Mouse (Mus musculus): ENCODE measurements at regions not wholly inside any gene's neighbourhood (a gene's known extent, or its start where the extent isn't known, plus 50 kb on each side); places are given as distances from the start of the nearest gene placed in this dataset.
A peak's percentile ranks its signal among the peaks of the same experiment; 100 is the strongest.

DNA sequence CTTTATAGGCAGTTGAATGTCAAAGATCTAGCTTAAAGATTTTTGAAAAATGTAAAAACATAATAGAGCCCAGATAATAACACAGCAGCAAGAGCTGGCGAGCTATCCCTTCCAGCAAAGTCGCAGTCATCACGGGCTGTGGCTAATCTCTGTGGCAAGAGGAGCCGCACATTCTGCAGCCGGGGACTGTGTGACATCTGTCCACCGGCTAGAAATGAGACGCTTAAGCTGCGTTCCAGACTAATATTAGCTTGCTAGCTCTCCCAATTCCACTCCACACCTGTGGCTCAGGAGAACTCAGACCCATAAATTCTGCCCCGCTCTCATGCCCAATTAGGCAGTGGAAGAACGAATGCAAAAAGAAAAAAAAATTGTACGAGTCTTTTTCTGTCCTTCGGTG is 1024.0 kb downstream of the Adgrl2 start:
- no peak for DNase-seq

DNA sequence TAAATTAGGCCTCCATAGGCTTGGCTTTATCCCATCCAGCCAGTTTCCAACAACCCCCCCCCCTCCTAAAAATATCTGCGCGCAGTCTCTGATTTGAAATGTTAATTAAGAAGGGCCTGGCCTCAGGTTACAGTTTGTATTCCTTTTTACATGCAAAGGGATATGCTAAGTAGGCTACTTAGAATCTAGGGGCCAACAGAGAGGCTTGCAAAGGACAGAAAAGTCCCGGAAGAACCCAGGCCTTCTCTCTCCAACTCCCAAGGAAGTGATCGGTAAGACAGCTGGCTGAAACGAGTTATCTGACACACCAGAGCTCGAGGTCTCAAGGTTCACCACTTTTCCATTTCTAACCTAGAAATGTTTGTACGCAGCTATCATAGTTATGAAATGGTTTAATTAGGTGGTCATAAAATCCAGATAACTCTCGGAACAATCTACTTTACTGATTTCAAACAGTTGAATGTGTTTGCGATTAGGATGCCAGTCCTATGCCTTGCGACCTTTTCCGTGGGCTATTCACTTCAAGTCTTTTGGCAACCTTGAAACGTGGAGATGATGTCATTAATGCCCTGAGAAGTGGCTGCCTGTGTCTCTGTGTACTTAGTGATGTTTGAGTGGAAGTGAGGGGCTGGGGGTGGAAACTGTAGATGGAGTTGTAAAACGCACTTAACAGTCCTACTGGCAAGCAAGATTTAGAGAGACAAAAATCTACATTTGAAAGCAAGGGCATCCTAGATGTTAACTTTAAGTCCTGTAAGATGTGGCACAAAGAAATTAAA is 1026.5 kb downstream of the Adgrl2 start:
- no peak for DNase-seq

DNA sequence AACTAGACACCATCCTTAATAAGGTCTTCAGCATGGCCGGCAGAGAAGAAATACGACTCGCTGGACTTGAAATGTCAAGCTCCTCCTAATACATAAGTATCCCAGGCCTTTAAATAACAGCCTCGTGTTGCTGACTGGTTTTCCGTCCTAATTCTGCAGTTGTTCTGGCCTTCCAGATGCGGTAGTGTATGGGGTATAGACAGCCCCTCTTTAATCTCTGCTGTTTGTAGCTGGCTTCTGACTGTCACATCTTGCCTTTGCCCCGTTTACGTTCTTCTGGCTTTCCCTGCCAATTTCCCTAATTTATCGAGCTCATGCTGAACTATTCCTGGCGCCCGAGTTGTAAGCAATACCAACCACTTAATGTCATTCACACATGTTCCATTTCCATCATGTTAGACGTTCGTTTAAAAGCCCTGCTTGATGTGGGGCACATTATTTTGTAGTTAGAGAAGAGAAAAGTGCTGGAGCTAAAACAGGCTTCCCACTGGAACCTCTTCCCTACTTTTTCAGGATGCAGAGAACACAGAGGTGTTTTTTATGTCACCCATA is 1042.2 kb downstream of the Adgrl2 start:
- no peak for DNase-seq

DNA sequence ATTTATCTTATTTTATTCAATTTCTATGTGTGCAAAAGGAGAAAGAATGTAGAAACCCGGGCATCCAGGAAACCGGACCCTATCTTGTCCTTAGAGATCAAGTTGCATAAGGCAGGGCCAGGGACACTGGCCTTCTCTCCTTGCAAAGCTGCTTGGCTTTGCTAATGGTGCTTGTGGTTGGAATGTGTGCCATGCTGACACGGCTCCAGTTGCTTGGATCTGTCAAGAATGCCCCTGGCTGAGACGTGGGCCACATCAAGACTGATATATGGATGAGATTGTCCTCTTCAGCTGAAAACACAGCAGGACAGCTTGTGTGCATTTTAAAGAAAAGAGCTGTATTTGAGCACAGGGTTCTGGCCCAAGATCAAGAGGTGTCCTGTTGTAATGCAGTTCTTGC is 1047.0 kb downstream of the Adgrl2 start:
- no peak for DNase-seq

DNA sequence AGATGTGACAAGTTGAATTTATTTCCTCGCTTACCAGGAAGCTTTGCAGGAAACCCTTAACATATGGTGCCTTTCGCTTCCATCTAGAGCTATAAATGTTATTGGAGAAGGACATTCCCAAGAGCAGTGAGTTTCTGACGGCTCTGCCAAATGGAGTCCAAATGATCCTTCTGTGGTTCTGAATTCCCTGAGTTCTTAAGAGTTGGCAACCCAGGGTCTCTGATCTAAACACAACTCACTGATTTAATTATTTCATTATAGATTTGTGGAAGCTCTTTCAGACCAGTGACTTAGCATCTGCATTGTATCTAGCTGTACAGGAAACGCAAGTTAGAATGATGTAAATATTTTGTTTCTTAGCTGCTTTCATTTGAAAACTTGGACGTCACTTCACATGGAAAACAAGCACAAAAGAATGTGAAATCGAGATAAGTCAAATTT is 1059.5 kb downstream of the Adgrl2 start:
- no peak for DNase-seq

DNA sequence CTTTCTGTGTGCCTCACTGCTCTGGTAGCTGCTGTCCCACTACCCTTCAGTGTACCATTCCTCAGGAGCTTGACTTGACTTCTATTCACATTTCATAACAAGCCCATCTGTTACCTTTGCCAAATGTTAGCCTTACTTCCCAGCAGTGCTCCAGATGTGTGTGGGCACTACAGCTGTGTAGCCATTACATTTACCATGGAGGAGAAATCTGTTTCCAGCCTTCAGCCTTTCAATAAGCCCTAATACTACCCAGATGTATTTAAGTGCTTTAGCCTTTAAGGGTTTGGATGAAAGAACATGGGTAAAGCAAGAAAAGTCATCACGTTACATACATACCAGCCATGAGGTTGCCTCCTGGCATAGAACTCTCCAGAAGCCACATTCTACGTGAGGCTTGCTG is 1068.0 kb downstream of the Ttll7 start:
- DNase-seq: no peak

DNA sequence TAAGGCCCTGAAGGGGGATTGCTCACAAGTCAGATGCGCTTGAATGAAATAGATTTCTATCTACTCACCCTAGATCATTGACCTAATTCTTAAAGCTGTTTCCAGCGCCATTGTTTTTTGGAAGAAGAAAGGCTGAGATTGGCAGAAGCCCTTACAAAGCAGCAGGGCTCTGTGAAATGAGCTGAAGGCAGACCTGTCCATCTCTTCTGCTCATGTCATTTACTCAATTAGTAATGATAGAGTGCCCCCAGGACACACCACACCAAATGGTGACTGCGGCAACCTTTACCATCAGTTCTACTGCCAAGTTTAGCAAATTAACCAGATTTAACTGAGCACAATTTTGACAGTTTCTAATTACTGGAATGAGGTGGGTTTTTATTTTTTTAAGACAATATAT is 1067.5 kb downstream of the Ttll7 start:
- no peak for DNase-seq

DNA sequence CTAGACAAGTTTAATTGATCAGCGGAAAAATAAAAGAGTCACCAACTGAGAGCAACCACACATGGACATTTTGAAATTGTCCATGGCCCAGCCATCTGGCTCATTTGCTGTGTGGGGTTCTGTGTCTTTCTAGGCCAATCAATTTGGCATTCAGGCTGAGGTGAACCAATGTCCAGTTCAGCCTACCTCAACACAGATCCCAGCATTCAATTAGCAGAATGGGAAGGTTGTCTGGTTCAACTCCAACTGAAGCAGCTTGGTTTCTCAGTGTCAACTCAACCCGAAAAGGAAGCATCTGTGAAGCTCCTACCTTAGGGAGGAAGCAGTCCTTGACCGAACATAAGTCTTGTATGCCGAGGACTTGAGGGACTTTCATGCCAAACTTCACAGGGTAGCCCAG is 1067.0 kb downstream of the Ttll7 start:
- DNase-seq: no peak

DNA sequence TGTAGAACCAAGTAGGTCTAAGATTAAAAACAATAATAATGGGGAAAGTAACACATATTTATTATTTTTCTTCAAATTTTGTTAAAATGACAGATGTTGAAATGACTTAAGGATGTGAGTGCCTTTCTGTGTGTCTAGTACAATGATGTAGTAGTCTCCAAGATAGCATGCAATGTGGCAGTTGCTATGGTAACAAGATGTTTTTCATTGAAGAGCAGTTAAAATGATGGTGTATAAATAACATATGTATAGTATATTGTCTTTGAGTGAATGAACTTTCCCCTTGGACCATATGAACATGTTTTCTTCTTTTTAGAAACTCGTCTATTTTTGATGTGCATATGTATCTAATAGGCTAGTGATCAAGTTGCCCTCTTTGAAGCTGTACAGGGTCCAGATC is 1044.6 kb downstream of the Ttll7 start:
- DNase-seq: no peak

DNA sequence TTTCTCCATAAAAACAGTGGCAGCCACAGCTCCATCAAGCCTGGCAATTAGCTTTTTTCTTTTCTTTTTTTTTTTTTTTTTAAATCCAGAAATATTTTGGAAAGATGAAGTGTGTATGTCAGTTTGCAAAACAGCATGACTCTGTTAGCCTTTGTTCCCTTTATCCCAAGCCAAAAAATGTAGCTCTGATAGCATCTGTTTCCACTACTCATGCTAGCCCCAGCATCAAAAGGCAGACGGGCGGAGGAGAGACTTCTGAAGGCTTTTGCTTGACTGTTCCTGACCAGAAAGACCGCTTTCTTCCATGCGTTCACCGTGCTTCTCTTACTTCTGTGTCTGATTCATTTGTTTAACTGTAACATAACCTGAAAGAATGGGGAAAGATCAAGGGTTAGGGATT is 1039.5 kb downstream of the Ttll7 start:
- DNase-seq: no peak

DNA sequence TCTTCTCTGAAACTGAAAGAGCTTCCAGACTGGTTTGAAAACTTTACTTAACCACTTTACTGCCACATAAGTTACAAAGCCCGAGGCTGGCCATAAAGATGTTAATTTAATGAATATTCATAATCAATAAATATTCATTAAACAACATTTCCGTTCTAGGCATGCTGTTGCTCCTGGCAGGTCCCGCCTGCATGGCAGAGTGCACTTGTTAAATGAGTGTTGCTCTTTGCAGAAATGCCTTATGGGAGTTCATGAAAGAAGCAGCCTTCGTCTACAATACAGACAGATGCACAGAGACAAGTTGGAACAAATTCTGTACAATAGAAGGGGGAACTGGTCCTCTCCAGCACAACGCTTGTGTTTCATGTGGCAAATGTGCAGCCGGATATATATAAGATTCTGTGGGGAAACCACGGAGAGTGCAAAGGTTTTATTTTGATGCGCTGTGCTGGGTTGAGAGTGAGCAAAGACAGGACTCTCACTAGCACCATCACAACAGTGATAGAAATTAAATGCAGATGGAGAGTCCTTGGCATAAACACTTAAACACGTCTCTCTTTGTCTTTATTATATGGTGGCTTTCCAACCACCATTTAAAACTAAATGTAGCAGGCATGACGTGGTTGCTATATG is 1034.2 kb downstream of the Ttll7 start:
- DNase-seq: no peak

DNA sequence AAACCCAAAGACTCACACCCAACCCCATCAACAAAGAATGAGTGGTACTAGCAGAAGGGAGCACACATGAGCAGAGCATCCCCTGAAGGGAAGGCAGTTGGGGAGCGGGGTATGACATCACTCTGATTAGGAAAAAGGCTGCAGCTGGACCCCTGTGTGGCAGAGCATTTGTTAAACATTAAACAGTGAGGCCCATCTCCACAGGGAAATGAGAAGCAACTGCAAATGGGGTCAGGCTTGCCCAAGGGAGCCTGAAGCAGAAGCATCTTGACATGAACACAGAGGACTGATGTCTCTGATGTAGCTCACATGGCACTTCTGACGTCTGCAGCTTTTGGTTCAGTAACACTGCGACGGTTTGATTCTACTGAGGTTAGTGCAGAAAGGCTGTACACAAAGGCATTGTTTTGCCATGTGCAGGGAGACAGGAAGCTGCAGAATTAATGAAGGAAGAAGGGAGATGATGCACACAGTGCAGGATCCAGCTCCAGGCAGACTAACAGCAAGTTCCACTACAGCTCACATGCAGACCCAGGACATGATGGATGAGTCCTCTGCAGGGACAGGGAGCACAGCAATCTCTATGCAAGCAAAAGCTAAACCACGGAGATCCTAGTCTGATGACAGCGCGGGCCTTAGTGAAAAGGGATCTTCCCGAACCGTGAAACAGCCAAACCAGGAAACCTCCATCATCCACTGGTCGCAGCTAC is 1030.9 kb downstream of the Ttll7 start:
- DNase-seq: no peak

DNA sequence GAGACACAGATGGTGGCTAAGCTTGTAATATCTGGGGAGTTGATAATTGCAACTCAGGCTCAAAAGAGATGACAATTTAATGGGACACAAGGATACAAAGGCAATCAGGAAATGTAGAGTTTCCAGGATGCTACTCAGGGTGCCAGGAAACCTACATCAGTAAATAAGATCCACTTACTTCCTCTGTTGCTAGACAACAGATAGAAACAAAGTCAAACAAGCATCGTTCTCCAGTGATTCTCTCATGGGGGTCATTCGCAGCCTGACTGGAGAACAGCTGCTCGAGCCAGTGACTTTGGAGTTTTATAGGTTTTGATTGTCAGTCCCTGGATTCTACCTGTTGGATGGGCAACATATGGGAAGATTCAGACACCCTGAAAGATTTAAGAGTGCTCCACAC is 1026.5 kb downstream of the Ttll7 start:
- no peak for DNase-seq

DNA sequence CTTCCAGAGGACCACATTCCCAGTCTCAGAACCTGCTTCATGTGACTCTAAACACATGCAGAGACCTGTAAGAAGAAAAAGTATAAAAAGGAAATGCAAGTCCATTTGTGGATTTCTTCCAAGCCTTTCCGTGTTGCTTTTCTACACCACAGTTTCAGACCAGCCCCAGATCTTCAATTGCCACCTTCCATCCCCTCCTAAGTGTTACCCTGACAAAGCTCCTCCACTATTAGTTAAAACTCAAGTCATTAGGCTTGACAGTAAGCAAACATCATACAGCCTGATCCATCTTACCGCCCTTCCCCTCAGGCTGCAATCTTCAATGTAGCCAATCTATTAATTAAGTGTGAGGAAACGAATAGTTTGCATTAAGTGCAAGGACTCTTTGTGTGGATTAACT is 1016.1 kb downstream of the Ttll7 start:
- no peak for DNase-seq

DNA sequence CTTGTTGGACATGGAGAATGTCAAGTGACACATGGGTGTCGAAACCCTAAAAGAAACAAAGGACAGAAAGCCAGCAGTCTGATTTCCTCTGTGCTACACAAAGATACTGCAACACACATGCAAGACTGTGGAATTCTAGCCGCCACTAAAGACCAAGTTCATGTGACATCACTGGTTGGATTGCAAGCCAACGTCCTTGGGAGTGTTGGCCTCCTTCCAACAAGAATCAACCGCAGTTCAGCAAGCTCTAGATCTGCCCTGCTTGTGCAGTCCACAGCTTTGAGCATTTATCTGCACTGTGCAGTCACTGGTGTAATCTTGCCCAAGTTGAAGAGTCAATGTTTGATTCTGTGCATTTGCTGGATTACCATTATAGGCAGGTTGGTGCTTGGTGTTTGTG is 1001.2 kb downstream of the Ttll7 start:
- peak; percentile 40 for DNase-seq

DNA sequence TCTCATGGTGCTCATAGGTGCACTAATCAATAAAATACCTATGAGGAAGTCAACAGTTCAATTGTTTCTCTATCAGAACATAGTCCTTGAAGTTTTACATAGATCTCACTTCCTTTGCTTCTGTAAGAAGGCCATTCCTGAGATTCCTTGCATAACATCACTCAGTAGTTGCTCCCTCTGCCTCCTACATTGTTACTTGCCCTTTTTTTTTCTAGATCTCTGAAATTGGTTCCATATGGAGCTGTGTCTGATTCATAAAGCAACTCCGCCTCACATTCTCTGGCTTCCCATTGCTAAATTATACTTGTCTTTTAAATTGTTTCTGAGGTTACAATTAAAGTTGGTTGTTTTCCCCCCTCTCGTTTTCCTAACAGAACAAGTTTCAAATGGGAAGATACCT is 1000.7 kb downstream of the Ttll7 start:
- DNase-seq: no peak

DNA sequence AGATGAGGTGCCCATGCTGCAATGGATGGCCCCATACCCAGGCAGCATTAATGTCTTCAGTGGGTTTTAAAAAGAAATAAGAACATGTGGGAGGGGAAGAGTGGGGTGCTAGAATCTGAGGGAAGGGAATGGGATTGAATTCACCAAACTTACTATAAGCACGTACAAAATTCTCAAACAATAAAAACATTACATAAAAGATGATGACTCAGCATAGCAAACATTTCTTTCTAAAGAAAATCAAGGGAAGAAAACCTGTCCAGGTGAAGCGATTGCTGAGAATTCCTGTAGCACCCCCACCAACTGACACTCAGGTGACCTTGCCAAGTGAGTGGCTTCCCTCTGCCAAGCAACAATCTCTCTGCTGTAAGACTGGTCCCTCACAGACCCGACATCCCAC is 989.2 kb downstream of the Ttll7 start:
- DNase-seq: no peak

DNA sequence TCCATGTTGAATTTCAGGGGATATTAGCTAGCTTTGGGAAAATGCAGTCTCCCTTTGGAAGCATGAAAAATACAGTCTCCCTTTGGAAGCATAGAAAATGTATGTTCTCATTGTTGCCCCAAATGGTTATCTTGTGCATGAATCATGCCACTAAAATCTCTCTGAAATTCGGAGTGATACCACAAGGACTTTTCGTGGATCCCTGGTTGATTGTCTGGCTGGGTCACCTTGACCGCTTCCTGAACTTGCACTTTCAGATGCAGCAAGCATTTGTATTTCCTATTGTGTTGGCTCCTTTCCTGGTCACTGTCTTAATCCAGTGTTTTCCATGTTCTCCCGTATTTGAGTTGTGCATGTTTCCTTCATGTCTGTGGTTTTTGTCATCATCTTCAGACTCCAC is 986.6 kb downstream of the Ttll7 start:
- DNase-seq: no peak

DNA sequence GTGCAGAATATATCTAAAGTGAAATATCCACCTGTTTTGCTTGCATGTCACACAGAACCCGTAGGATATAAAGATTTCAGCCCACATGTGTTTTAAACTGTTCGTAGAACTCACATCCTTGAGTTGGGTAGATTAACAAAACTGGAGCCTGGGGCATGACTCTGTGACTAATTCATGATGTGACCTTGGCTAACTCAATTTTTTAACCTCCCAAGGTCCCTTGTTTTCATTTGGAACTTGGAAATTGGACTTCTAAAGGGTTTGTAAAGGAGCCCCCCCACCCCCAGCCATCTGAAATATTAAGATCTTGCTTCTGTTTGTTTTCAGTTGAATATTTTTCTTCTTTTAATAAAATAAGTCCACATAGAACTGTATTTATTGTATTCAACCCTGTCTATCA is 983.5 kb downstream of the Ttll7 start:
- DNase-seq: no peak

DNA sequence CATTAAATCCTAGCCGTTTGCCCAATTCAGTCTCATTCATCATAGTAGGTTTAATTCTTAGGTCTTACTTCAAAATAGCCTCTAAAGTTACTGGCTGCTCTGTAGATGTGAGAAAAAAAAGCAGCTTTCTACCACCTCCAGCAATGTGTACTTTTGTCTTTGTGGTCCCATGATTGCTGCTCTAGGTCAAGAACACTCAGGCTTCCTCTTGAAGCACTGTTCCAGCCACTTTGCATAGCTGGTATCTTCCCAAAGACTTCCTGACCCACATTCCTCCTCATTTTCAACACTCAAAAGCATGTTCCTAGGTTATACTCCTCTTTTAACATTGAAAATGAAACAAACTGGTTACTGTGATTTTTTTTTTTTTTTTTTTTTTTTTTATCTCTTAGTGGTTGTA is 973.2 kb downstream of the Ttll7 start:
- no peak for DNase-seq

DNA sequence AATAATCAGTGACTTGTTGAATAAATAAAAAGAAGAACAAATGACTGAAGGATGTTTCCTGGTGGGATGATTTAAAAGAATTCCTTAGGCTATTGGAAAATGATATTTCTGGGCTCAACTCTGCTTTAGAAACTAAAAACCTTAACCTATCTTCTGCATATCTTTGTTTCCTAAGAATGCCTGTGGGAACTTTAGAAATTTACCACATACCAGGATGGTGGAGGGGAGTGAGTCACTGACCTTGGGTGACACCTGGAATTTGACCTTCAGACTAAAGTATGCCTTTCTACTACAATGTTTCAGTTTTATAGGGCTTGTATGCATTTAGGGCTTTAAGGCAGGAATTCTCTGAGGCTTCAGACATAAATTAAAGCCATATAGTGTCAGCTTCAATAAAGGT is 972.3 kb downstream of the Ttll7 start:
- DNase-seq: no peak

DNA sequence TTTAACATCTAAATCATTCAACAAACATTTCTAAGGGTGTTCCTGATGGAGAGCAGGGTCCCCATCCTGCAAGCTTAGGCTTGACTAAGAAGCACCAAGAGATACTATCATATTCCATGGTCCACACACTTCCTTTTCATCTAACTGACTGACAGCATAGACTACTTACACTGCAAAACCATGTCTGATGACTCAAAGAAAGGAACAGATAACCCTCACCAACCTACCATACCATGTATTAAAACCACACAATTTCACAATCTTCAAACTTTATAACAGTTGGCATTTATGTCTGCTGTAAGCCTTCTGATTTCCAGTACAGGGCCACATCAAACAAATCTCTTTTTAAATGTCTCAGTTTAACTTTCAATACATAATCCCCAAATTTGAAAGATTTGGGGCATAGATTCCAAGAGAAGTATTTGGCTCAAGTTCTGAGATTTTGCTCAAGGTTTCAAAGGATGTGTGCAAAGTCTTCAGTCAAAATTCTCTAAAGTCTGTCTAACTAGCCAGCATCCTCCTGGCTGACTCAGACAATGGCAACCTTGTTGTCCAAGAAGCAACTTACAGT is 962.0 kb downstream of the Ttll7 start:
- no peak for DNase-seq

DNA sequence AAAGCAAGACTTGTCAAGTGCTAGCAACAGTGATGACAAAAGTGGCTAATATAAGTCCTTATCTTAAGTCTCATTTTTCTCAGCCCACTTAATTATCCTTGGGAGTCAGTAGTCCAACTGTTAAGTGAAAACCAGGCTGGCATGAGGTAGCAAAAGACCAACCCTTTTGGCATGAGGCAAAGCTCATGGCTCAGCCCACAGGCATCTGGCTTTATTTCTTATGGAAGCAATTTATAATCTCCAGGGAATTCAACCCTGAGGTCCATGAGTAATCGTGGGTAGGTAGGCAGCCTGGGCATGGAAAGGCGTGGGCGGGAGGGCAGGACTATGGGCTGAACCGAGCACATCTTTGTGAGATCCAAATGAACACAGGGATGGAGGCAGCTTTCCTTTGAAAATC is 950.4 kb downstream of the Ttll7 start:
- no peak for DNase-seq

DNA sequence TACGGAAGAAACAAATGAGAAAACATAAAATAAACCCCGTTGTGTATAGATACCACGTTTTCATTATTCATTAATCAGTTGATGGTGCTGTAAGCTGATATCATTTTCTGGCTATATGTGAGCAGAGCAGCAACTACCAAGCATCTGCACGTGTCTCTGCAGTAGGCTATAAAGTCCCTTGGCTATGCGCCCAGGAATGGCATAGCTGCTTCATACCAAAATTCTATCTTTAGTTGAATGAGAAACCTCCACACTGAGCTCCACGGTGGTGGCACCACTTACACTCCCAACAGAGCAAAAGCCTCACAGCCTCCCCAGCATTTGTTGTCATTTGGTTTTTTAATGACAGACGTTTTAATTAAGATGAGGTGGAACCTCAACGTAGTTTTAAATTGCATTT is 944.4 kb downstream of the Ttll7 start:
- DNase-seq: no peak
